Mouse (Mus musculus) ES-Bruce4 (cell line): ENCODE results near the gene Eme1. TPM values are rescaled to one million over a fixed set of nuclear protein-coding genes. Genes with fewer than 3 reads are reported as not detected.
"Not testable (repeated sequence)": the region's sequence is repeated elsewhere in the genome, so short reads cannot be mapped to it uniquely, and the experiment has no call there.

Source experiments
- H3K27ac ChIP-seq: 2 replicates; pipeline ENCODE4 v1.5.1; 2012; ENCODE audit warnings: low read length, inconsistent platforms; ENCODE audit not compliant: insufficient read depth
- H3K27me3 ChIP-seq: 2 replicates; pipeline ENCODE4 v1.6.1; 2012; ENCODE audit warnings: mild to moderate bottlenecking, low read length, inconsistent platforms; ENCODE audit not compliant: control insufficient read depth, poor library complexity, insufficient read depth, severe bottlenecking
- H3K36me3 ChIP-seq: 2 replicates; pipeline ENCODE4 v1.6.1; 2012; ENCODE audit warnings: inconsistent platforms, mild to moderate bottlenecking, low read length, moderate library complexity; ENCODE audit not compliant: control insufficient read depth, poor library complexity, insufficient read depth, severe bottlenecking
- H3K4me1 ChIP-seq: one replicate; pipeline ENCODE4 v1.8.1; 2011; ENCODE audit warnings: low read length; ENCODE audit not compliant: control insufficient read depth, insufficient read depth
- H3K4me3 ChIP-seq: 2 replicates; pipeline ENCODE4 v1.5.1; 2011; ENCODE audit warnings: low read depth, mild to moderate bottlenecking, low read length
- H3K9ac ChIP-seq: 2 replicates; pipeline ENCODE4 v1.6.1; 2012; ENCODE audit warnings: low read depth, mild to moderate bottlenecking, inconsistent platforms; ENCODE audit not compliant: poor library complexity, severe bottlenecking
- H3K9me3 ChIP-seq: replicated peaks from 2 replicates; pipeline ENCODE4 v1.6.1; 2012; ENCODE audit warnings: mild to moderate bottlenecking, low read length, inconsistent platforms; ENCODE audit not compliant: control insufficient read depth, poor library complexity, insufficient read depth, severe bottlenecking
- CTCF ChIP-seq: IDR thresholded peaks from one replicate; pipeline ENCODE4 v1.8.1; 2011; ENCODE audit warnings: low read depth, low read length
- EP300 ChIP-seq: IDR thresholded peaks from 2 replicates; pipeline ENCODE4 v1.6.1; 2011; ENCODE audit warnings: low read depth, low read length; ENCODE audit not compliant: insufficient read depth
- POLR2A ChIP-seq: IDR thresholded peaks from one replicate; pipeline ENCODE4 v1.8.1; 2011; ENCODE audit warnings: low read length; ENCODE audit not compliant: insufficient read depth
- polyA plus RNA-seq: library from polyadenylated mRNA; stranded (reverse); fragments of >200 nt; gene quantifications from 2 replicates; pipeline ENCODE4 v1.2.4, GENCODE M21; 2011; ENCODE audit warnings: low read depth; ENCODE audit not compliant: missing spikeins, insufficient read depth, insufficient read length

Gene Eme1
- polyA plus RNA-seq, 1 experiment = 31.8 TPM

- no peak overlapping the region for H3K27ac ChIP-seq
- H3K9ac ChIP-seq = no peak overlapping the region
- no peaks in the 10 kb centered on the region for H3K27me3 ChIP-seq
- TF ChIP-seq POLR2A (no peak), EP300 (no peak), CTCF (no peak)
- H3K36me3 ChIP-seq = peaks cover 9% of the 10 kb centered on the region
- no peaks in the 10 kb centered on the region for H3K4me1 ChIP-seq
- H3K9me3 ChIP-seq = no peaks in the 10 kb centered on the region
- H3K4me3 ChIP-seq = no peak overlapping the region
Measured at GRCm38 (mm10) chr11:94661344-94661743, 7.6 kb upstream of the Eme1 start.

DNA sequence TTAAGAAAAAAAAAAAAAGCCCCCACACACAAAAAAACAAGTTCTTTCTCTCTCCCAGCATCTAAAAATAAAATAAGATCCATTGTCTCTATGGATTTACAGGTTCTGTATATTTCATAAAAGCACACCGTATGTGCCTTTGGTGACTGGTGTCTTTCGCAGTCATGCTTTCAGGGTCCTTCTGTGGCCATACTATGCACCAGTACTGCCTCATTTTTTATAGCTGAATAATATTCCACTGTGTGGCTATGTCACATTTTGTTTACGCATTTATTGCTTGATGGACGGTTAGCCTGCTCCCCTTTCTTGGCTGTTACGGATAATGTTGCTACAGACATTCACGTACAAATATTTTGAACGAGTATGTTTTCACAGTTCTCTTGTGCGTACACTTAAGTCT is 791 bp downstream of the Eme1 start:
- no peak for TF ChIP-seq EP300
- no peak for TF ChIP-seq POLR2A
- peak overlapping the region; percentile 87 for H3K9ac ChIP-seq
- H3K36me3 ChIP-seq = peaks cover 10% of the 10 kb centered on the region; the same call in 1 of the 2 replicates
- H3K4me1 ChIP-seq = no peaks in the 10 kb centered on the region
- H3K4me3 ChIP-seq = peak overlapping the region; percentile 100
- 0 out of 2 replicates have a peak overlapping the region, but pooled peaks have one; percentile 91 for H3K27ac ChIP-seq
- no peaks in the 10 kb centered on the region for H3K9me3 ChIP-seq
- no peaks in the 10 kb centered on the region for H3K27me3 ChIP-seq

- H3K27me3 ChIP-seq, H3K9ac ChIP-seq, H3K9me3 ChIP-seq, H3K27ac ChIP-seq, H3K4me3 ChIP-seq, H3K4me1 ChIP-seq: not testable (repeated sequence)
- H3K36me3 ChIP-seq = peaks cover 16% of the 10 kb centered on the region; the same call in 1 of the 2 replicates
Measured at GRCm38 (mm10) chr11:94651241-94651640, 2.5 kb downstream of the Eme1 start.

DNA sequence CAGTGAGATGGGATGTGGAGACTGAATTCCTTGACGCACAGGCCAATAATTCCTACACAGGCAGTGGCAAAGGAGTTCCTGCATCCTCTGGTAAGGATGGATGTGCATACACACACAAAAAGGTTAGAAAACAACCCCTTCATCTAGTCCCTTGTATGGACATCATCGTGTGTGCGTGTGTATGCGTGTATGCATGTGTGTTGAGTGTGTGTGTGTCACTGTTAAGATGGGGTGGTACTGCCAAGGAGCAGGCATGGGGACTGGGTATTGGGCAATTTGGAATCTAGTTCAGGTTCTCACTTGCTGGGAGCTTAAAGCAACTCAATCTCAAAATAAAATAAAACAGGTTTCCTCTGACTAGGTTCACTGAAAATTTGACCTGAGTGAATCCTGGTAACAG is 7.3 kb downstream of the Eme1 start:
- TF ChIP-seq POLR2A (no peak), EP300 (no peak), CTCF (no peak)
- Histone ChIP-seq H3K4me1 (no peaks in the 10 kb centered on the region), H3K9me3 (no peaks in the 10 kb centered on the region), H3K36me3 (peaks cover 40% of the 10 kb centered on the region), H3K9ac (no peak overlapping the region), H3K27me3 (no peaks in the 10 kb centered on the region), H3K4me3 (no peak overlapping the region), H3K27ac (no peak overlapping the region)

DNA sequence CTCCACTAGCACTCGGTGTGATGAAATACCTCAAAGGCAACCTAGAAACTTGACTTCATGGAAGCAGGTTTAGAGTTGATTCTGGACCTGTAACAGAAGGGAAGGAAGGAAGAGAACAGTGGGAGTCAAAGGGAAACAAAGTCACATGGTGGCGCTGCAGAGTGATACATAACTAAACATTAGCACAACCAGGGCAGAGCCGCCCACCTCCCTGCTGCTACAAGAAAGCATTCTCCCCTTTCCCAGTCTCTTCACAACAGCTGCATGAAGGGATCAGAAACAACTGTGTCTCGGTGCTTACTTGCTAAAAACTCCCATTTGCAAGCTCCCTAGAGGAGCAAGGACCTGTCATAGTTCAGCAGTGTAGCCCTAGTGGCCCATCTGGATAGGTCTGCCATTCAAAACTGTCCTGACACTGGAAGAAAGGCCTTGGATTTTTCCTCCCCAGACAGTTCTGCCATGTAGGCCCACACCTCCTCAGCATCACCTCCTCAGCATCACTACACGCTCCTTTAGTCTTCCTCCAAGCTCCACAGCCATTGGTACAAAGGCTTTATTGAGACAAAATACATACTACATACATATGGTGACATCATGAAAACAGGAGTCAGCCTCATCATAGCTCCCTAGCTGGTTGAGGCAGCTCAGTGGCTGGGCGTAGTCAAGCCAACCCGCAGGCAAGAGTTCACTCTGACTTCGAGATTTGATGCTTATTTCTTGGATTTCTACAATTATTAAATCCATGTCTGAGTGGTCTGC is 9.1 kb downstream of the Eme1 start:
- no peak overlapping the region for H3K27ac ChIP-seq
- no peaks in the 10 kb centered on the region for H3K4me1 ChIP-seq
- H3K4me3 ChIP-seq = no peak overlapping the region
- H3K27me3 ChIP-seq = no peaks in the 10 kb centered on the region
- no peaks in the 10 kb centered on the region for H3K9me3 ChIP-seq
- TF ChIP-seq EP300 (no peak), CTCF (no peak), POLR2A (no peak)
- H3K9ac ChIP-seq = no peak overlapping the region
- H3K36me3 ChIP-seq = peaks cover 49% of the 10 kb centered on the region

GRCm38 (mm10) chr11:94634431-94634830 is 19.3 kb downstream of the Eme1 start:
- no peak overlapping the region for H3K27ac ChIP-seq
- no peak overlapping the region for H3K9ac ChIP-seq
- TF ChIP-seq POLR2A = no peak
- TF ChIP-seq EP300 = no peak
- TF ChIP-seq CTCF = no peak
- H3K9me3 ChIP-seq = no peaks in the 10 kb centered on the region
- peaks cover 65% of the 10 kb centered on the region for H3K36me3 ChIP-seq
- H3K27me3 ChIP-seq = no peaks in the 10 kb centered on the region
- H3K4me1 ChIP-seq = no peaks in the 10 kb centered on the region
- H3K4me3 ChIP-seq = no peak overlapping the region
